Mouse (Mus musculus) embryonic facial prominence, embryonic 15.5 days (tissue): ENCODE measurements around the gene Fcho2. TPM values are rescaled to one million over a fixed set of nuclear protein-coding genes. Genes with fewer than 3 reads are reported as not detected.

Experiments used
- ATAC-seq: fragments of 200-750 bp; cut with Nextera tagmentation; 2 replicates; pipeline ENCODE4 v1.8.0; 2017; ENCODE audit warnings: low read depth, moderate TSS enrichment; ENCODE audit not compliant: insufficient number of reproducible peaks, low FRiP score, low TSS enrichment
- H3K27ac ChIP-seq: fragments of 300-500 bp; sonication (generic); replicated peaks from 2 replicates; pipeline ENCODE4 v1.5.1; 2015; ENCODE audit warnings: mild to moderate bottlenecking, inconsistent platforms
- H3K27me3 ChIP-seq: fragments of 300-500 bp; sonication (generic); 2 replicates; pipeline ENCODE4 v1.6.1; 2015; ENCODE audit warnings: inconsistent platforms
- H3K36me3 ChIP-seq: fragments of 300-500 bp; sonication (generic); 2 replicates; pipeline ENCODE4 v1.6.1; 2015; ENCODE audit warnings: mild to moderate bottlenecking, inconsistent platforms
- H3K4me1 ChIP-seq: fragments of 300-500 bp; sonication (generic); 2 replicates; pipeline ENCODE4 v1.6.1; 2015; ENCODE audit warnings: inconsistent platforms
- H3K4me2 ChIP-seq: fragments of 300-500 bp; sonication (generic); replicated peaks from 2 replicates; pipeline ENCODE4 v1.6.1; 2015; ENCODE audit warnings: mild to moderate bottlenecking, inconsistent platforms
- H3K4me3 ChIP-seq: fragments of 300-500 bp; sonication (generic); replicated peaks from 2 replicates; pipeline ENCODE4 v1.5.1; 2015; ENCODE audit warnings: mild to moderate bottlenecking, inconsistent platforms
- H3K9ac ChIP-seq: fragments of 300-500 bp; sonication (generic); 2 replicates; pipeline ENCODE4 v1.6.1; 2015; ENCODE audit warnings: inconsistent platforms
- H3K9me3 ChIP-seq: fragments of 300-500 bp; sonication (generic); replicated peaks from 2 replicates; pipeline ENCODE4 v1.6.1; 2016; ENCODE audit warnings: inconsistent platforms
- WGBS: fragments of 180-500 bp; shearing (Covaris S2); methylation state at CpG from one replicate; pipeline ENCODE4 v1.1.7; 2015; 5-methylcytosine and 5-hydroxymethylcytosine counted together
- polyA plus RNA-seq: library from polyadenylated mRNA; unstranded; fragments of >200 nt; fragmentation: Nextera tagmentation; extraction: Ambion mirVana; gene quantifications from 2 replicates; pipeline ENCODE4 v1.2.1, GENCODE M21; 2015

The Fcho2 gene
- polyA plus RNA-seq, 1 experiment from 2014 or later, result 36.0 TPM

DNA sequence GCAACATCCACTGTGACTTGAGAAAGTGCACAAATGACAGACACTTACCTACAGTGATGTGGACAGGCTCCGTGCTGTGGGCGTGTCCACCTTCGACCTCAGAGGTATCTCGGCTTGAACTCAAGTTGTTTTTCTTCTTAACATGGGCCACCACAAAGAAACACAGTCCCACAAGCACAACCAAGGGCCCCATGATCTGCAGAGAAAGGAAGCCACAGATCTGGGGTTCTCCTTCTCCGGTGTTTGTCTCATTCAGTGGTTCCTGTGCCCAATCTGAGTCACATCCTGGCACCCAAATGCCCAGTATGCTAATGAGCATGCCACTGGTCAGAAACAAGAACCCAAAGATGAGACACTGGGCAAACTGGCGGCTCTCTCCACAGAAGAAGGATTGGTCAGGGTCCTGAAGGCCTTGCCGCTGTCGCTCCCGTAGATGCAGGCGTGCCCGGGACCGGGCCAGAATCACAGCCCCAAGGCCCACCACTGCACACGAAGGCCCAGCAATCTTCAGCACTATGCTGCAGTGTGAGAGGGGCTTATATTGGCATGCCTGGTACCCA lies 123.2 kb downstream of the Fcho2 start:
- Histone ChIP-seq H3K36me3 (no peaks in the 10 kb centered on the region), H3K4me1 (peaks cover 9% of the 10 kb centered on the region), H3K9ac (no peak overlapping the region), H3K27ac (no peak overlapping the region), H3K4me3 (no peak overlapping the region), H3K27me3 (peaks cover 28% of the 10 kb centered on the region), H3K9me3 (no peaks in the 10 kb centered on the region), H3K4me2 (no peak overlapping the region)
- no peak for ATAC-seq
- 88% methylated on average over 13 of the region's 13 CpGs for WGBS

DNA sequence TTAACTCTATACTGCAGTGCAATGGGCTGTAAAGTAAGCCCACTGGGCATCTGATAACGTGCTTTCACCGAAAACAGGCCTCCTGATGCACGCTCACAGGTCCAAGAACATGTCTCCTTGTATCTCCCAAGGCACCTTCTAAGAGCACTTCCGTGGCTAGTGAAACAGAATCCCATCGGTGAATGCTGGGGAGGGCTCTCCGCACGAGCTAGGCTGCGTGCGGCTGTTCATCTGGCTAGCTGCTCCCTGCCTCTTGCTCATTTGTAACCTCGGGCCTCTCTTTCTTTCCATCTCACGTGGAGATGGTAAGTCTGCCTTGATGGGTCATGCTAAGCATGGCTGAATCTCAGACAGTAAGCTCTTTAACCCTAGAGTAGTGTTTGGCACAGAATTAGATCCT lies 124.4 kb downstream of the Fcho2 start:
- no peaks in the 10 kb centered on the region for H3K9me3 ChIP-seq
- ATAC-seq, result no peak
- H3K9ac ChIP-seq, result no peak overlapping the region
- H3K27me3 ChIP-seq, result peaks cover 24% of the 10 kb centered on the region
- peaks cover 9% of the 10 kb centered on the region for H3K4me1 ChIP-seq
- H3K27ac ChIP-seq, result no peak overlapping the region
- no peaks in the 10 kb centered on the region for H3K36me3 ChIP-seq
- H3K4me2 ChIP-seq, result no peak overlapping the region
- no peak overlapping the region for H3K4me3 ChIP-seq
- WGBS, result 88% methylated on average over 11 of the region's 11 CpGs

DNA sequence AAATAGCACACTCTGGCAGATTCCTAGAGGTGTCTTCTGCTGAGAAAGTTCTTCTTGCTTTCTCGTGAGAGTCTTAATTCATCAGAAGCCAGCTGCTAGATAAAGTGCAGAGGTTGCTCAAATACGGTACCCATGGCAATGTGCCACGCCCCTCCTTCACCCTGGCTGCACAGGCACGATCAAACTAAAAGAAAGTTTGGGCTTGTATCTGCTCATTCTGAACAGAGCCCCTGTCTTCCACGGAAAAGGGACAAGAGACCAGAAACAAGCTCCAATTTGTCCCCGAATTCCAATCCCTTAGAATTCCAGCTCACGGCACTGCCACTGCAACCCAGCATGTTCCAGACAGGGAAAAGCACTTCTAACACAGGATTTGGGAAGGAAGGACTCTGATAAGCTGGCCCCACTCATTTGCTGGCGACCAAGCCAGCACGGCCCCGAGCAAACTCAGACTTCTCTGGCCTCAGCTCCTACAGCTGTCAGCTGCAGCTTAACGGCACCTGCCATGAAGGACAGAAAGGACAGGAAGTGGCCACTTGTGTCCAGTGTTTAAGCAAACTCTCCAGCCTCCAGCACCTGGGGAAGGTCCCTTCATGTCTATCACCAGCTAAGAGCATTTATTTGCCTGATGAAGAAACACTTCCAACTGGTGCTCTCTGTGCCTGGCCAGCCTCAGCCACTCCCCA lies 125.5 kb downstream of the Fcho2 start:
- ATAC-seq, result no peak
- H3K9me3 ChIP-seq, result no peaks in the 10 kb centered on the region
- no peak overlapping the region for H3K27ac ChIP-seq
- no peaks in the 10 kb centered on the region for H3K36me3 ChIP-seq
- H3K4me2 ChIP-seq, result no peak overlapping the region
- H3K4me1 ChIP-seq, result peaks cover 3% of the 10 kb centered on the region
- peaks cover 13% of the 10 kb centered on the region for H3K27me3 ChIP-seq
- no peak overlapping the region for H3K4me3 ChIP-seq
- no peak overlapping the region for H3K9ac ChIP-seq
- 45% methylated on average over 11 of the region's 11 CpGs for WGBS

DNA sequence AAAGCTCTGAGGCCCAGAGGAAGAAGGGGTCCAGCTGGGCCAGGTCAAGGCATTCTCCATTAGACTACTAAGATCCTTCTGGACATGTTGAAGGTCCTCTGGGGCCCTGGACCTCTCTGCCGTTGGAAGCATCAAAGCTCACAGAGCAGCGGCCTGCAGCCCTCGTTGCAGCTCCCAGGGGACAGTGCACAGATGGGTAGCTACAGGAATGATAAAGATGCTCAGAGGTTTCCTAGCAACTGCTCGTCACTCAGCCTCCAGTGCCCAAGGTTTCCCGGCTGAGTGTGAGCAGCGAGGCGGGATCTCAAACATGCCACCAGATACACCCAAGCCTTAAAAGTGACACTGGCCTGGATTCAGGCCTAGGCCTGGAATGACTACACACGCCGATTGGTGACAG lies 127.3 kb downstream of the Fcho2 start:
- no peak for ATAC-seq
- H3K4me2 ChIP-seq, result no peak overlapping the region
- H3K9me3 ChIP-seq, result no peaks in the 10 kb centered on the region
- no peaks in the 10 kb centered on the region for H3K27me3 ChIP-seq
- H3K27ac ChIP-seq, result no peak overlapping the region
- no peaks in the 10 kb centered on the region for H3K36me3 ChIP-seq
- H3K4me3 ChIP-seq, result no peak overlapping the region
- no peaks in the 10 kb centered on the region; the same call in 1 of the 2 replicates for H3K4me1 ChIP-seq
- 65% methylated on average over 9 of the region's 9 CpGs for WGBS
- H3K9ac ChIP-seq, result no peak overlapping the region

DNA sequence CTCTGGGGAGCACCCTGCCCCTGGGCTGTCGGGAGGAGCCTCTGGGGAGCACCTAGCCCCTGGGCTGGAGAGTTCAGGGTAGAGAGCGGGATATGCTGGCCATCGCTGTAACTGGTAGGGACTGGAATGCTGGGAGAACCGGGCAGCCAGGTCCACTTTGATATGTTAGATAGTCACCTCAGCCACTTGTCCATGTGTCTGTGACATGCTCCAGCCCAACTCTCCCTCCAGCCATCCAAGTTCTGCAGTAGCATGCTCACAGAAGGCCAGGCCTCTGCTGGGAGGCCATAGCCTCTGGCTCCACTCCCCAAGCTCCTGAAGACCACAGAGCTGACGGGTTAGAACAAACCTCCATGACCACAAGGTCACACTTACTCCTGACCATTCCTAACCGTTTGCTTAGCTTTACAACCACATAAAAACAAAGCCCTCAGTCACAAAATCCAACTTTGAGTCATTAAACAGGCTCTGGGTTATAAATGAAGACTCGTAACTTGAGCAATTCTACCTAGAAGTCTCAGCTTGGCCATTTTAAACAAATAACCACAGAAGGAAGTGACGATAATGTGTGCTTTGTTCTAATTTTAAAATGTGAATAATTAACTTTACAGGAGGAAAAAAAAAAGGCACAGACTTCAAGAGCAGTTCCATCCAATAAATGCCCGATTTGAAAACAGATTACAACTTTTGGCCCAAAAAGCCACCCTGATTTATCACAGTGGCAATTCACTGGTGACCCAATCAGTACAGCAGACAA lies 130.9 kb downstream of the Fcho2 start:
- Histone ChIP-seq H3K27ac (no peak overlapping the region), H3K4me2 (no peak overlapping the region)
- ATAC-seq, result no peak

DNA sequence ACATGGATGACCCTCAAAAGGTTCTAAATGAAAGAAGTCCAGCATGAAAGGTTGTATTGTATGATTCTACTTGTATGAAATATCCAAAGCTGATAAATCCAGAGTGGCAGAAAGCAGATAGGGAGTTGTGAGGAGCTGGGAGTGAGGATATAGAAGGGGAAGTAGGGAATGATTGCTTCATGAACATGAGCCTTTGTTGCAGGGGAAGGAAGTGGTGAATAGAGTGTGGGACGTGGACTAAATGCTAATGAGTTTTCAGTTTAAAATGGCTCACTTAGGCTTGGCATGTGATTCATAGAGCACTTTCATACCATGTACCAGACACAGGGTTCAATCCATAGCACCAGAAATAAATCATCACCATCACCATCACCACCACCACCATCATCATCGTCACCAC lies 131.8 kb downstream of the Fcho2 start:
- WGBS, result 83% methylated on average over 2 of the region's 2 CpGs
- Histone ChIP-seq H3K9ac (no peak overlapping the region), H3K36me3 (no peaks in the 10 kb centered on the region), H3K4me1 (peaks cover 6% of the 10 kb centered on the region), H3K9me3 (no peaks in the 10 kb centered on the region), H3K4me2 (no peak overlapping the region), H3K27me3 (no peaks in the 10 kb centered on the region), H3K27ac (no peak overlapping the region), H3K4me3 (no peak overlapping the region)
- no peak for ATAC-seq

More for the DNA sequence above, 130.9 kb downstream of the Fcho2 start:
- H3K4me1 ChIP-seq, result peaks cover 6% of the 10 kb centered on the region
- H3K4me3 ChIP-seq, result no peak overlapping the region
- WGBS, result 72% methylated on average over 9 of the region's 9 CpGs
- no peaks in the 10 kb centered on the region for H3K9me3 ChIP-seq
- H3K9ac ChIP-seq, result no peak overlapping the region
- H3K27me3 ChIP-seq, result no peaks in the 10 kb centered on the region
- no peaks in the 10 kb centered on the region for H3K36me3 ChIP-seq

GRCm38 (mm10) chr13:98680470-98681060 lies 134.7 kb downstream of the Fcho2 start:
- H3K9me3 ChIP-seq, result no peaks in the 10 kb centered on the region
- ATAC-seq, result no peak
- no peaks in the 10 kb centered on the region for H3K36me3 ChIP-seq
- no peak overlapping the region for H3K4me2 ChIP-seq
- WGBS, result 71% methylated on average over 5 of the region's 5 CpGs
- H3K27ac ChIP-seq, result no peak overlapping the region
- H3K9ac ChIP-seq, result no peak overlapping the region
- peaks cover 6% of the 10 kb centered on the region for H3K4me1 ChIP-seq
- H3K4me3 ChIP-seq, result no peak overlapping the region
- no peaks in the 10 kb centered on the region for H3K27me3 ChIP-seq

GRCm38 (mm10) chr13:98679631-98680041 lies 135.6 kb downstream of the Fcho2 start:
- no peaks in the 10 kb centered on the region for H3K27me3 ChIP-seq
- no peak overlapping the region for H3K27ac ChIP-seq
- H3K36me3 ChIP-seq, result no peaks in the 10 kb centered on the region
- WGBS, result 30% methylated on average over 4 of the region's 4 CpGs
- no peaks in the 10 kb centered on the region for H3K9me3 ChIP-seq
- ATAC-seq, result no peak
- H3K4me2 ChIP-seq, result no peak overlapping the region
- peaks cover 6% of the 10 kb centered on the region for H3K4me1 ChIP-seq
- H3K9ac ChIP-seq, result no peak overlapping the region
- H3K4me3 ChIP-seq, result no peak overlapping the region

GRCm38 (mm10) chr13:98679230-98679629 lies 136.0 kb downstream of the Fcho2 start:
- Histone ChIP-seq H3K4me2 (no peak overlapping the region), H3K9ac (no peak overlapping the region), H3K36me3 (no peaks in the 10 kb centered on the region), H3K27me3 (no peaks in the 10 kb centered on the region), H3K4me3 (no peak overlapping the region), H3K9me3 (no peaks in the 10 kb centered on the region), H3K4me1 (peaks cover 6% of the 10 kb centered on the region), H3K27ac (no peak overlapping the region)
- ATAC-seq, result no peak
- 88% methylated on average over 1 of the region's 1 CpGs for WGBS

GRCm38 (mm10) chr13:98673922-98674321 lies 141.3 kb downstream of the Fcho2 start:
- H3K4me3 ChIP-seq, result no peak overlapping the region
- H3K9ac ChIP-seq, result no peak overlapping the region
- no peaks in the 10 kb centered on the region for H3K27me3 ChIP-seq
- no peak overlapping the region for H3K4me2 ChIP-seq
- no peaks in the 10 kb centered on the region for H3K9me3 ChIP-seq
- no peak for ATAC-seq
- no peaks in the 10 kb centered on the region for H3K4me1 ChIP-seq
- H3K27ac ChIP-seq, result no peak overlapping the region
- WGBS, result 75% methylated on average over 4 of the region's 4 CpGs
- H3K36me3 ChIP-seq, result no peaks in the 10 kb centered on the region
